Mouse (Mus musculus) neural tube, embryonic 10.5 days (tissue): ENCODE measurements around the gene Purb.
"Not testable (repeated sequence)": the region's sequence is repeated elsewhere in the genome, so short reads cannot be mapped to it uniquely, and the experiment has no call there.

ENCODE experiments used
- DNase-seq: peaks from one replicate; pipeline ENCODE4 v3.0.0-alpha.2; 2017; ENCODE audit warnings: low spot score; ENCODE audit errors: extremely low spot score

The Purb gene

GRCm38 (mm10) chr11:6445441-6445840, 30.3 kb downstream of the Purb start:
- DNase-seq: no peak

GRCm38 (mm10) chr11:6444077-6444853, 31.5 kb downstream of the Purb start, which contains the start of gene H2afv:
Gene H2afv (minus strand): TSS chr11:6444443.
- peak; percentile 100 for DNase-seq

GRCm38 (mm10) chr11:6443727-6444076, 32.0 kb downstream of the Purb start:
- DNase-seq: no peak

GRCm38 (mm10) chr11:6443102-6443501, 32.6 kb downstream of the Purb start:
- no peak for DNase-seq

DNA sequence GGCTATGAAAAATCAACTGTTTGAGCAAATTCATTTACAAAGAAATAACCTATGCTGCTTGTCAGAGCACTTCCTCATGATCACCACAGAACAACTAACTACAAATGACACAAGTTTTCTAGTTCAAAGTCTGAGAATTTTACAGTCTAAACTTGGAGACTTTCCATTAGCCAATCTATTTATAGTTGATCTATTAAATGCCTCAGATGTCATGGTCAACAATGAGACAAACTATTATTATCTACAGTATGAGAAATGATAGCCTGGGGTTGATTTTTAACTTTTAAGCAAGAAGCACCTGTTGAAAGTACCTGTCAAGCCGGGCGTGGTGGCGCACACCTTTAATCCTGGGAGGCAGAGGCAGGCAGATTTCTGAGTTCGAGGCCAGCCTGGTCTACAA, 33.2 kb downstream of the Purb start:
- no peak for DNase-seq

GRCm38 (mm10) chr11:6440171-6440570, 35.5 kb downstream of the Purb start:
- DNase-seq: no peak

DNA sequence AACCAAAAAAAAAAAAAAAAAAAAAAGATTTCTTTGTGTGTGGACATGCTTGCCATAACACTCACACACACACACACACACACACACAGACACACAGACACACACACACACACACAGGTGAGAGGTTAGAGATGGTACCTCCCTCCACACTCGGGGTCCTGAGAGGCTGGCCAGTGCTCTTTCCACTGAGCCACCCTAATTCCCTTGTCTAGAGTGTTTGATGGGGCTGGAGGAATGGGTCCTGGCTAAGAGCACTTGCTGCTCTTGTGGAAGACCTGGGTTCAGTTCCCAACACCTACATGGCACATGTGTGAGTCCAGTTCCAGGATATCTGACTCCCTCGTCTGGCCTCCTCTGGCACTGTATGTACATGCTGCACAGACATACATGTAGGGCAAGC, 38.0 kb downstream of the Purb start:
- no peak for DNase-seq

DNA sequence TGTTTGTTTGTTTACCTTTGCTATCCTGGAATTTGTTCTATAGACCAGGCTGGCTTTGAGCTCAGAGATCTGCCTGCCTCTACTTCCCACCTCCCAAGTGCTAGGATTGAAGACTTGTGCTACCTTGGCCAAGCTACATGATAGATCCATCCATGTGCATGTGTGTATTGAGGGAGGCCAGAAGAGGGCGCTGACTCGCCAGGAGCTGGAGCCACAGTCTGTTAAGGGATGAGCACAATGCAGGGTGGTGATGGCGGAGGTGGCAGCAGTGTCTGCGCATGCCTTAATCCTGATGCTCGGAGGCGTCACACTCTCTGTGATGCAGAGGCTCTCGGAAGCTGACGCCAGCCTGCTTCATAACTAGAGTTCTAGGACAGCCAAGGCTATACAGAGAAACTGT, 39.3 kb downstream of the Purb start:
- no peak for DNase-seq

- DNase-seq: no peak
These were observed 45.5 kb downstream of the Purb start for GRCm38 (mm10) chr11:6430186-6430585.

DNA sequence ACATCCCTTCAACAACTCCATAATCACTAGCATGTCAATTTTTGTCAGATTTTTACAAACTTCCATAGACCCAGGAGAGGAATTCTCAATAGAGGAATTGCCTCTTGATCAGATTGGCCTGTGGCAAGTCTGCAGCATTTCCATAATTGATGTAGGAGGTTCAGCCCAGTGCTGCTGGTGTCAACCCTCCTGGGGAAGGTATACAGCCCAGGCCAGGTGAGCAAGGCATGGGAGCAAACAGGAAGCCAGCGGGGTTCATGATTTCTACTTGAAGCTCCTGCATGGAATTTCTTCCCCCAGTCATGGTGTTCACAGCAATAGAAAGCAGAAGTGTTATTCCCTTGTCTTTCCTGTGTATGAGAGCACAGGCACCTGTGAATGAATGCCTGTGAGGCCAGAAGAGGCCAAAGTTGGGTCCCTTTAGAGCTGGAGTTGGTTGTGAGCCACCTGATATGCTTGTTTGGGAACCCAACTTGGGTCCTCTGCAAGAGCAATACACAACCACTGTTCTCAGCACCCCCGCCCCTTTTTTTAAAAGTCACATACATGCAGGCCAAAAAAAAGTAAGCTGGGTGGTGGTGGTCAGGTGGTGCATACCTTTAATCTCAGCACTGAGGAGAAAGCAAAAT, 54.9 kb downstream of the Purb start:
- no peak for DNase-seq

GRCm38 (mm10) chr11:6420283-6420703, 55.4 kb downstream of the Purb start:
- DNase-seq: no peak

- DNase-seq: not testable (repeated sequence)
These were observed 56.6 kb downstream of the Purb start for GRCm38 (mm10) chr11:6419156-6419555.

GRCm38 (mm10) chr11:6418751-6419150, 57.0 kb downstream of the Purb start:
- no peak for DNase-seq
